Mouse (Mus musculus): ENCODE results near the gene Spcs2.

Spcs2 gene

DNA sequence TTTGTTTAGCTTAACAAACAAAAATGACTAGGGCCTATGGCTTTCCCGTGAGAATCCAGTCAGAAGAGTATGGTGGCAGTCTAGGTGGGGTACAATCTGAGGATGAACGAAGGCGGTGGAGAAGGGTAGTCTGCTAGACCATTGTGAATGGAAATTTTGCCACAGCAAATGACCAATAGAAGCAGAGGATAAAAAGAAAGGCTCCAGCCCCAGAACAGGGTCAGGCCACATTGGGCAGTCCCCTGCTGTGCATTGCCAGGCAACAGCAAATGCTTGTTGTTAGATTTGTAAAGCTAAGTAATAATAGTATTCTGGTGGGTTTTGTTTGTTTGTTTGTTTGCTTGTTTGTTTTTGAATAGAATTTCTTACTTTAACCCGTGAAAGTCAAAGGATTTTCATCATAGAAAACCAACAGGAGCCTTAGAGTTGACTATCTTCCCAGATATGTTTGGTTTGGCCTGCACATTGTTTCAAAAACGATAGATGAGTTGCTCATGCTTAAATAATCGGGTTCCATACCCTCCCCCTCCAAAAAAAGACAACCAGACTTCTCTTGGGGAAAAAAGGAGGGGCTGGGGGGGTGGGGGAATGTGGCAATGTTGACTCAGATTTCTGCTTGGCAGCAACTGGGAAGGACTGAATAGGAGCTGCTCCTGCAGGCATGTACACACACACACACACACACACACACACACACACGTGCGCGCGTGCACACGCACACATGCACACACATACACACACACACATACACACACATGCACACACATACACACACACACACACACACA lies 1.2 kb upstream of the Spcs2 start:
- no peak for DNase-seq (ENCODE audit: low spot score in 2 of 2)

- DNase-seq (ENCODE audit: low spot score in 2 of 2), result peak; percentile 98 to 99
These were observed 4.3 kb downstream of the Spcs2 start, which contains the start of gene Xrra1 for GRCm38 (mm10) chr7:99858813-99859585. TSS of gene Xrra1 (plus strand) at chr7:99859116.

GRCm38 (mm10) chr7:99858175-99858812 lies 5.0 kb downstream of the Spcs2 start:
- no peak for DNase-seq (ENCODE audit: low spot score in 2 of 2)

DNA sequence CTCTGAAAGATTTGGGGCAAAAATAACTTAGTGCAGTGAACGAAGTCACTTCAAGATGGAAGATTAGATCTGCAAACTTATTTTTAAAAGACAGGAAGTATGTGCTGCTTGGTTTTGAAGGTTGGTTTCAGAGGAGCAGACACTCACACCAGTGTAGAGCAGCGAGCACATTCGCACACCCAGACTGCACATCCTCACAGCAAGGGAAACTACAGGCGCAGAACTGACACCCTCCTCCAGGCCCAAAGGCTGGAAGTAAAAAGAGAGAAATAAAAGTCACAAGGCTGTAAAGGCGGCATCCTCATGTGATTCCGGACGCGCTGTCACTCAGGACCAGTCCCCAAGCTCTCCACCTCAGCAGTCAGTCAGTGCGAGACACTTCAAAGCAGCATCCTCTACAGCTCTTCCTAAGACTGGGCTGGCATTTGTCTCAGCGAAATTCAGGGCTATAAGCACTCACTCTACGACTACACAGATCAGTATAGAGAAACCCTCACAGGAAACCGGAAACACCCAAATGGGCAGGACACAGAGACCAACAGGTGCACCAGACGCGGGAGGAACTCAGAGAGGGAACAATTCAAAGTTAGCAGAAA lies 6.9 kb downstream of the Spcs2 start:
- DNase-seq (ENCODE audit: low spot score in 2 of 2), result no peak

- DNase-seq (ENCODE audit: low spot score in 2 of 2), result no peak
These were observed 9.0 kb downstream of the Spcs2 start for GRCm38 (mm10) chr7:99854311-99854710.

DNA sequence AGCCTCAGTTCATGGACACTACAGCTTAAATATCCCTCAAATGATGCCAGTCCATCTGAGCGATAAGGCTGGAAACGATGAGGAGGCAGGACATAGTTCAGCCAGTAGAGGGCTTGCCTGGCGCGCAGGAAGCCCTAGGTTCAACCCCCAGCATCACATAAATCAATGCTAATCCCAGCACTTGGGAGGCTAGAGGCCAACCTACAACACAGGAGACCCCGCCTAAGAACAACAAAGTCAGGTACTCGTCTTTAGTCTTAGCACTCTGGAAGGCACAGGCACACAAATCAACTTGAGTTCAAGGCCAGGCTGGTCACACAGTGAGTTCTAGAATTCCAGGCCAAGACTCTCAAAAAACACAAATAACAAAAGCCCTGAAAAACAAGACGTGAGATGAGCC lies 9.9 kb downstream of the Spcs2 start:
- DNase-seq (ENCODE audit: low spot score in 2 of 2), result no peak

GRCm38 (mm10) chr7:99851618-99852017 lies 11.6 kb downstream of the Spcs2 start:
- DNase-seq (ENCODE audit: low spot score in 2 of 2), result no peak

DNA sequence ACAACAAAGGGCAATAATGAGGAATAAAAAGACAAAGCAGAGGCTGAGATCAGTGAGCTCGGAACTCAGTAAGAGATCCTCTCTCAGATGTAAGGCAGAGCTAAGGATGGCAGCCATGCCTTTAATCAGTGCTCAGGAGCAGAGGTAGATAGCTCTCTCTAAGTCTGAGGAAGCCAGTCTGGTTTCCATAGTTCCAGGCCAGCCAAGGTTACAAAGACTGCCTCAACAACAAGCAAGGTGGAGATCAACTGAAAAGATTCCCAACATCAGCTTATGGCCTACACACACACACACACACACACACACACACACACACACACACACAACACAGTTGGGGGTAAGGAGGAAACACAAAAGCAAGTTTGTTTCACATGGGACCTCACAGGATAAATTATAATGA lies 12.1 kb downstream of the Spcs2 start:
- no peak for DNase-seq (ENCODE audit: low spot score in 2 of 2)

DNA sequence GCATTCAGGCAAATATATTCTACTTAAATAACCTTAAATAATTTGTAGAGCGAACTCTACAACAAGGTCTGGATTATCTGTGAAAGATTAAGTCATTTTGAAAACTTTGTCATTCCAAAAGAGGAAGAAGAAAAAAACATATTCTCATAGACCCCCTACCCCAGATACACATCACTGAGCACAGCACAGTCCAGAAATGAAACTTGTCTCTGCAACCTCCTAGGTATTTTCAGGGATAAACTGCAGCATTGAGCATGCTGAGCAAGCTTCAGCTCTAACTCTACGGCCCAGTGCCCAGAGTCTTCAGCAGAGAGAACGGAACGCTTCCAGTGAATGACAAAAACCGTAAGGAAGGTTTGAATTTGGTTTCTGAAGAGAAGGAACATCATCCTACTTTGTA lies 12.7 kb downstream of the Spcs2 start:
- no peak for DNase-seq (ENCODE audit: low spot score in 2 of 2)

DNA sequence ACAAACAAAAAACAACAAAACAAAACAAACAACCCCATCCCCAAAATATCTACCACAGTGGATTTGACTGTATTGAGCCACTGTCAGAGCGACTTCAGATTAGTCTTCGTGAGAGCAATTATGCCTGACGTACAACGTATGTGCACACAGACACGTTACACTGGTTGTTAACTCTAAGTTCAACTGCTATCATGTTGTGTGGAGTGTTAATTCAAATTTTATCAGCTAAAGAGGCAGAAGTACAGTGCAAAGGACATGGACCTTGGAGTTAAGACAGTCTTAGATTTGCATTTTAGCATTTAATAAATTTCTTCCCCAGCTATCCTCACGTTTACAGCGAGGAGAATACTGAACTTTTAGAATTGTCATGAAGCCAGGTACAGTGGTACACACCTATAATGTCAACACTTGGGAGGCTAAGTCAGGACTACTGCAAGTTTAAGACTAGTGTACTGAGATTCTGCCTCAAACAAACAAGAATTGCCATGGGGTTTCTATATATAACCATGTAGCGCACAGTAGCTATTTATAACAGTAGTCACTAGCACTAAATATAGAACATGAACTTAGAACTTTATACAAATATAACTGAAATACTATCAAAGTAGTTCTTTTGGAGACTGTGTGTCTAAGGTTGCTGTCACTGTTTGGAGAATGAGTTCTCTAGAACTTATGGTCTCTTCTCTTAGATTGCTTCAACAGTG lies 17.6 kb downstream of the Spcs2 start:
- no peak for DNase-seq (ENCODE audit: low spot score in 2 of 2)

GRCm38 (mm10) chr7:99838241-99838640 lies 25.0 kb downstream of the Spcs2 start:
- DNase-seq (ENCODE audit: low spot score in 2 of 2), result no peak

DNA sequence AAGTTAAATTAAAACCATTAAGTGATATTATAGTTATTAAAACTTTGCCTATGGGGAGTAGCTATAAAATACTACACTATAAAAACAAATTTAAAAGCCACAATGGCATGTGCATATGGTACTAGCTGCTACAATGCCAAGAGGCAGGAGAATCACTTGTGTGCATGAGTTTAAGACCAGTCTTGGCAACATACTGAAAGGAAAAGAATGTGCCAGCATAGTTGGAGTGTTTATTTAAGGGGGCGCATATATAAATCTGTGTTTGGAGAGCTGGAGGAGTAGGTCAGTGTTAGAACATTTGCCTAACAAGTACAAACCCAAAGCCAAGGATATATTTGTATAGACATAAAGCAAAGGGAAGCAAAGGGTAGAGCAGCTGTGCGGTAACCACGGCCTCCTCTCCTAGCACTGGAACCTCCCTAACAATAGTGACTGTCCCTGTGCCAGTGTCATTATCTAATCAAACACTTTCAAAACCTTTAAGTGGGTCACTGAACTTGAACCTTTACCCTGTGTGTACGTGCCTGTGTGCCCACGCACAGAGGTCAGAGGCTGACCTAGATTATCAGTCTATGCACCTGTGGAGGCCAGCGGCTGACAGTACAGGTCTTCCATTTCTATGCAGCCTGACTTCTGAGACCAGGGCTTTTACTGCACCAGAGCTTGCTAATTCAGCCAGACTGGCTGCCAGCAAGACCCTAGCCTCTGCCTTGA lies 25.7 kb downstream of the Spcs2 start:
- no peak for DNase-seq (ENCODE audit: low spot score in 2 of 2)

- no peak for DNase-seq (ENCODE audit: low spot score in 2 of 2)
These were observed 26.5 kb downstream of the Spcs2 start for GRCm38 (mm10) chr7:99836781-99837180.

DNA sequence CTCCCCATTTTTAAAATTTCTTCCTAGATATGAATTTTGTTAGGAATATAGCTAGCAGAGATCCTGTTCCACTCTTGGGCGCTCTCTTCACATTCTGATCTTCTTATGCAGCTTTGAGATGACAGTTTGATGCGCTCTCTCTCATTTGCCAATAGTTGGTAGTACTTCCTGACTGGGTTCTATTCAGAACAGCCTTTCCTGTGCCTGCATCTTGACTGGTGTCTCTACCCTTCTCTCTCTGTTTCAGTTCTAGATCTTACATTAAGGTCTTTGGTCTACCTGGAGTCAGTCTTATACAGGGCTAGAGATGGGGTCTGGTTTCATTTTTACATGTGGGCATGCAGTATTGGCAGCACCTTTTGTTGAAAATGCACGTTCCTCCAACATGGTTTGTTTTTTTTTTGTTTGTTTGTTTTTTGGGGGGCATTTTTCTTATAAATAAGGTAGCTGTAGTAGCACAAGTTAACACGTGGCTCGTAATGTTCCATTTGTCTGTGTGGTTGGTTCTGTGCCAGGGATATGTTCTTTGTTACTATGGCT lies 28.9 kb downstream of the Spcs2 start:
- DNase-seq (ENCODE audit: low spot score in 2 of 2), result no peak

GRCm38 (mm10) chr7:99833846-99834222 lies 29.4 kb downstream of the Spcs2 start:
- no peak for DNase-seq (ENCODE audit: low spot score in 2 of 2)

DNA sequence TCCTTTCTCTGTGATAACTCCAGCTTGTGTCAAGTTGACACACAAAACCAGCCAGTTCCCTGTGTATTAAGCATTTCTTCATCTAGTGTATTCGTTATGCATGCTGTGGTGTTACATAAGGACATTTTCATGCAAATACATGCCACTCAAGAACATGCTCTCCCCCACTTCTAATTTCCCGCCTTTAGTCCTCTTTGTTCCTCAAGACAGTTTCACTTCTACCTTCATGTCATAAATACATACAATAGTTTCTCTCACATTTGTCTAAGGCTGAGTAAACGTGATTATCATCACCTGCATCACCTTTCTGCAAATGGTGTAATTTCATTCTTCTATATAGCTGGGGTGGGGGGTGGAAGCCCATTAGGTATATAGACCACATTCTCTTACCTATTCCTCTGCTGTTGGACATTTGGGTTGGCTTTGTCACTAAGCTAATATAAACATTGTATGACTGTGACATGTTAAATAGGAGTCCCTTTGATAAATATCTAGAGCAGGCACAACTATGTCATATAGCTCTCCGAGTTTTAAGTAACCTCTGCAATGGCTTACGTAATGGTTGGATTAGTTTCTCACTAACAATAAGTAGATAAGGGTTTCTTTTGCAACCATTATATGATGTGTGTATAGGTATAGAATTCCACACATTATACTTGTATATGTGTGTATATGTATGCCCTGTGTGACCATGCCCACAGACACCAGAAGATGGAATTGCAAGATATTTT lies 30.0 kb downstream of the Spcs2 start:
- DNase-seq (ENCODE audit: low spot score in 2 of 2), result no peak

DNA sequence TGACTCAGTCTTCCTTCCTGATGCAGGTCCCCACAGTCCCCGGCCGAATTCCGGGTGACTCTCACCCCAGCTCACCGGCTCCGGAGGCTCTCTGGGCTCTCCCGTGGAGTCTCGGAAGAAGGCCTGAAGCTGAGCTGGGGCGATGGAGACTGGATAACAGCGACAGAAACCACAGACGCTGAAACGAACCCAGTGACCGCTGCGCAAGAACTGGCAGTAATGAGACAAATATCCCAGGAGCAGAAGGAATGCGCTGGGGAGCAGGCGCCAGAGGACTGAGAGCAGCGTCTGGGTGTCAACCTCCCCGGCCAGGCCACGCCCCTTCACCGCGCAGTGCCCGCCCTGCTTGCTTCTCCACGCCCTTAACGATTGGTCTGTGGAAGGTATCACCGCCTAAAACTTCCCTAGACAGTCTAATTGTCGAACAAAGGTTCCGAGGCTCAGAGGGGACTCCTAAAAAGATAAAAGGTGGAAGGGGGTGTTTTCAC lies 35.1 kb downstream of the Spcs2 start, which contains the start of gene Neu3:
TSS of gene Neu3 (minus strand) at position 335 of the 488 bp plus-strand sequence.
- DNase-seq (ENCODE audit: low spot score in 2 of 2), result peak; percentile 71 to 90

GRCm38 (mm10) chr7:99826096-99826495 lies 37.2 kb downstream of the Spcs2 start:
- DNase-seq (ENCODE audit: low spot score in 2 of 2), result no peak

DNA sequence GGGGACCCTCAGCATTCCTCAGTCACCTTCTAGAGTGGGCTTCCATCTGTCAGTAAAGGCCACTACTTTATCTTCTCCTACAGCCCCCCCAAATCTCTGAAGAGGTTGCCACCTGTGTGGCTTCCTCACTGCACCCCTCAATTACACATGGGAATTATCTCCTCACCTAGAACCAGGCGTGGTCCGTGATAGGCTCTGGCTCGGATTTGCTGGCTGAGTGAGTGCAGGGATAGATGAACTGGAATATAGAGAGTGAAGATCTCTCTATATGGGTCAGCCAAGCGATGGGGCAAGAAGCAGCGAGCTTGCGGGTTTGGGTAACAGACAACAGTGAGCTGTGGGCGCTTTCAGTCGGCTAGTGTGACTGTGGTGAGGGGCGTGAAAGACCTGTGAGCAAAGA lies 37.8 kb downstream of the Spcs2 start:
- no peak for DNase-seq (ENCODE audit: low spot score in 2 of 2)
